ENCODE assay signal across 7 mouse cellular contexts in the genomic region with DNA sequence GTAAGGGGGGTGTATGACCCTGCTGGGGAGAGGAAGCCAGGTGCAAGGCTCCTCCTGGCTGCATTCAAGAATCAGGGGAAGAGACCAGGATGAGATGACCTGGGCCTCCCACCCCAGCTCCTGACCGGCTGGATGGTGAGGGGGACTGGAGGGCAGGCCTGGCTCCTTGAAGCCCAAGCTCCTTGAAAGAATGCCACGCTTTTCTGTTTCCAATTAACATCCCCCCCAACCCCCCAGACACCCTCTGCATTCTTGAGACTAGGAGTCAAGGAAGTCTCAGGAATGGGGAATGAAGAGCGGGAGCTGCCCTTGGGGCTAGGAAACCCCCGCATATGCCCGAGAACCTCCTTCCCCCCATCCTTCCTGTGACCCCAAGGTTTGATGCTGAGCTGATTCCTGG. TPM values are rescaled to one million over a fixed set of nuclear protein-coding genes. Genes with fewer than 3 reads are reported as not detected.
A peak's percentile ranks its signal among the peaks of the same experiment; 100 is the strongest.
DNase-seq lines count a peak whose midpoint lies in the region; ATAC-seq lines count a peak whose summit lies in the region.

No protein-coding gene starts in this region.

- peaks cover 22% of the 10 kb centered on the region for H3K36me3 ChIP-seq in megakaryocyte, embryonic 14.5 days (replicated peaks; ENCODE audit: low read length)
- H3K36me3 ChIP-seq in forebrain, embryonic 13.5 days (ENCODE audit: poor library complexity, severe bottlenecking), result peaks cover 11% of the 10 kb centered on the region; the same call in 1 of the 2 replicates
- no peaks in the 10 kb centered on the region for H3K36me3 ChIP-seq in liver, embryonic 11.5 days (ENCODE audit: control insufficient read depth, insufficient read depth, low read length)
- H3K36me3 ChIP-seq in stomach, embryonic 16.5 days (ENCODE audit: control insufficient read depth, insufficient read depth, low read length), result no peaks in the 10 kb centered on the region

- peak overlapping the region; percentile 95 for H3K4me2 ChIP-seq in forebrain, embryonic 13.5 days
- H3K4me2 ChIP-seq in liver, embryonic 11.5 days, result peak overlapping the region; percentile 82
- H3K4me2 ChIP-seq in stomach, embryonic 16.5 days (ENCODE audit: low read depth, low read length), result no peak overlapping the region

- 47% methylated on average over 5 of the region's 5 CpGs for WGBS in forebrain, embryonic 13.5 days
- WGBS in liver, embryonic 11.5 days, result 53% methylated on average over 5 of the region's 5 CpGs
- 50% methylated on average over 5 of the region's 5 CpGs for WGBS in stomach, embryonic 16.5 days

- ATAC-seq in megakaryocyte, adult 5-6 weeks (ENCODE audit: poor library complexity, severe bottlenecking), result no peak
- ATAC-seq in forebrain, embryonic 13.5 days, result no peak
- no peak for ATAC-seq in liver, embryonic 11.5 days (replicated peaks; ENCODE audit: low FRiP score)
- no peak for ATAC-seq in stomach, embryonic 16.5 days (ENCODE audit: insufficient read depth, low FRiP score)

- peak overlapping the region; percentile 100 for H3K4me3 ChIP-seq in megakaryocyte, embryonic 14.5 days (replicated peaks)
- no peak overlapping the region for H3K4me3 ChIP-seq in forebrain, embryonic 13.5 days
- H3K4me3 ChIP-seq in liver, embryonic 11.5 days (ENCODE audit: low read depth, low read length), result no peak overlapping the region
- no peak overlapping the region for H3K4me3 ChIP-seq in stomach, embryonic 16.5 days (replicated peaks; ENCODE audit: low read length)

- no peaks in the 10 kb centered on the region for H3K27me3 ChIP-seq in megakaryocyte, embryonic 14.5 days (replicated peaks)
- no peaks in the 10 kb centered on the region for H3K27me3 ChIP-seq in forebrain, embryonic 13.5 days
- no peaks in the 10 kb centered on the region for H3K27me3 ChIP-seq in liver, embryonic 11.5 days (replicated peaks; ENCODE audit: control insufficient read depth, insufficient read depth, low read length)
- no peaks in the 10 kb centered on the region for H3K27me3 ChIP-seq in stomach, embryonic 16.5 days (ENCODE audit: control insufficient read depth, insufficient read depth, low read length)

- no peak overlapping the region; the same call in 1 of the 2 replicates for H3K27ac ChIP-seq in forebrain, embryonic 13.5 days
- H3K27ac ChIP-seq in liver, embryonic 11.5 days (ENCODE audit: low read depth, low read length), result peak overlapping the region; percentile 28; the same call in 1 of the 2 replicates
- H3K27ac ChIP-seq in stomach, embryonic 16.5 days (ENCODE audit: low read length), result no peak overlapping the region

- peak overlapping the region; percentile 48 for H3K9ac ChIP-seq in forebrain, embryonic 13.5 days
- H3K9ac ChIP-seq in liver, embryonic 11.5 days (ENCODE audit: low read depth, low read length), result 0 out of 2 replicates have a peak overlapping the region, but pooled peaks have one; percentile 10
- peak overlapping the region; percentile 16 for H3K9ac ChIP-seq in stomach, embryonic 16.5 days (ENCODE audit: low read length)

- H3K4me1 ChIP-seq in megakaryocyte, embryonic 14.5 days, result peaks cover 68% of the 10 kb centered on the region
- H3K4me1 ChIP-seq in forebrain, embryonic 13.5 days, result peaks cover 36% of the 10 kb centered on the region
- peaks cover 41% of the 10 kb centered on the region for H3K4me1 ChIP-seq in liver, embryonic 11.5 days (replicated peaks; ENCODE audit: control insufficient read depth, insufficient read depth, low read length)
- H3K4me1 ChIP-seq in stomach, embryonic 16.5 days (ENCODE audit: control insufficient read depth, insufficient read depth, low read length), result peaks cover 32% of the 10 kb centered on the region

- no peak for DNase-seq in liver, embryonic 11.5 days (ENCODE audit: low spot score)
- no peak for DNase-seq in urinary bladder, postnatal 10 days (ENCODE audit: low spot score)
- DNase-seq in layer of hippocampus, postnatal 10 days (ENCODE audit: low spot score in 2 of 2), result no peak

- no peaks in the 10 kb centered on the region for H3K9me3 ChIP-seq in megakaryocyte, embryonic 14.5 days
- no peaks in the 10 kb centered on the region for H3K9me3 ChIP-seq in forebrain, embryonic 13.5 days (replicated peaks)
- H3K9me3 ChIP-seq in liver, embryonic 11.5 days (ENCODE audit: control insufficient read depth, low read length), result no peaks in the 10 kb centered on the region
- no peaks in the 10 kb centered on the region for H3K9me3 ChIP-seq in stomach, embryonic 16.5 days (replicated peaks; ENCODE audit: control insufficient read depth, low read length)

RNA-seq across cellular contexts. Expression of a gene that starts 3.2 kb away (rescaled TPM):
- polyA plus RNA-seq in megakaryocyte, embryonic 14.5 days (2012; ENCODE audit: insufficient read depth, low replicate concordance), result 30.6 and 132 TPM in 2 replicates
- 19.5 and 28.6 TPM in 2 replicates for total RNA-seq in megakaryocyte, adult 5-6 weeks (2015)
- total RNA-seq in megakaryocyte, adult 5-6 weeks (2017), result 1.9 and 2.8 TPM in 2 replicates
- 8.4 and 8.5 TPM in 2 replicates for polyA plus RNA-seq in forebrain, embryonic 13.5 days (2015; fragmentation: Nextera tagmentation; extraction: Ambion mirVana)
- 5.3 and 7.3 TPM in 2 replicates for polyA plus RNA-seq in liver, embryonic 11.5 days (2014; fragmentation: Nextera tagmentation; extraction: Ambion mirVana)
- 3.9 and 4.5 TPM in 2 replicates for polyA plus RNA-seq in stomach, embryonic 16.5 days (2015; fragmentation: Nextera tagmentation; extraction: Ambion mirVana)
- total RNA-seq in layer of hippocampus, postnatal 10 days (2021), result 10 to 100 TPM; 19.3 to 21.1 TPM

RNA-seq across cellular contexts. Expression of a gene that starts 17.1 kb away (rescaled TPM):
- polyA plus RNA-seq in megakaryocyte, embryonic 14.5 days (2012; ENCODE audit: insufficient read depth, low replicate concordance), result 0.15 TPM in 1 of 2 replicates, not detected in the other
- 0.16 and 0.27 TPM in 2 replicates for total RNA-seq in megakaryocyte, adult 5-6 weeks (2015)
- 0.53 TPM in 1 of 2 replicates, not detected in the other for total RNA-seq in megakaryocyte, adult 5-6 weeks (2017)
- polyA plus RNA-seq in forebrain, embryonic 13.5 days (2015; fragmentation: Nextera tagmentation; extraction: Ambion mirVana), result not detected in 2 replicates
- not detected in 2 replicates for polyA plus RNA-seq in liver, embryonic 11.5 days (2014; fragmentation: Nextera tagmentation; extraction: Ambion mirVana)
- polyA plus RNA-seq in stomach, embryonic 16.5 days (2015; fragmentation: Nextera tagmentation; extraction: Ambion mirVana), result 0.05 and 0.10 TPM in 2 replicates
- total RNA-seq in layer of hippocampus, postnatal 10 days (2021), result under 1 TPM; 0.40 to 0.43 TPM

RNA-seq across cellular contexts. Expression of a gene that starts 53.7 kb away (rescaled TPM):
- 161 and 318 TPM in 2 replicates for polyA plus RNA-seq in megakaryocyte, embryonic 14.5 days (2012; ENCODE audit: insufficient read depth, low replicate concordance)
- 62.0 and 65.7 TPM in 2 replicates for total RNA-seq in megakaryocyte, adult 5-6 weeks (2015)
- total RNA-seq in megakaryocyte, adult 5-6 weeks (2017), result 39.8 and 39.9 TPM in 2 replicates
- 166 and 186 TPM in 2 replicates for polyA plus RNA-seq in forebrain, embryonic 13.5 days (2015; fragmentation: Nextera tagmentation; extraction: Ambion mirVana)
- 167 and 174 TPM in 2 replicates for polyA plus RNA-seq in liver, embryonic 11.5 days (2014; fragmentation: Nextera tagmentation; extraction: Ambion mirVana)
- 206 and 230 TPM in 2 replicates for polyA plus RNA-seq in stomach, embryonic 16.5 days (2015; fragmentation: Nextera tagmentation; extraction: Ambion mirVana)
- 100 to 1,000 TPM; 191 to 195 TPM for total RNA-seq in layer of hippocampus, postnatal 10 days (2021)
